Comparison of ENCODE assay signal across 8 mouse cellular contexts in the genomic region with DNA sequence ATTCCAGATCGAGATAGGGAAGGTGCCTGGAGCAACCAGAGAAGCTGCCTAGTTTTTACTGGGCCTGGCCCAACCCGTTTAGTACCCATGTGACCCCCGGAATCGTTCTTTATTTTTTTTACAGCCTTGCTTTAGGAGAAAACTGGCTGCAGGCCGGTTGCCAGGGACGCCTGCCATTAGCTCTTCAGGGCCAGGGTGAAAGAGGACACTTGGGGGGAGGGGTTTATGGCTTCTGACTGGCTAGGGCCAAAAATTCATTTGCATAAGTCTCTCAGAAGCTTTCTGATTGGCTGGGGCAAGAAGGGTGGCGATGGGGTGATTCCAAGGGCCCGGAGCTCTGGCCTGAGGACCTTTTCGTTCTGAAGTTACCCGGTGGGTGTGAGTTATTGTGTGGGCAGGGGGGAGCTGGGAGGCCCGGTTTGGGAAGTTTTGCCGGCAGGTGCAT. TPM values are rescaled to one million over a fixed set of nuclear protein-coding genes. Genes with fewer than 3 reads are reported as not detected.
DNase-seq lines count a peak whose midpoint lies in the region; ATAC-seq and TF ChIP-seq lines count a peak whose summit lies in the region.

A gene (plus strand): TSS at position 318 of the 445 bp plus-strand sequence.

- peak; percentile 47 for ATAC-seq in Patski
- ATAC-seq in hindbrain, embryonic 13.5 days (ENCODE audit: low FRiP score), result peak; percentile 43; the same call in 1 of the 2 replicates

- POLR2A ChIA-PET in Patski (lab: Charles Lee), result no interaction called here

- CTCF ChIA-PET in Patski (lab: Charles Lee), result interaction anchor here (1.0 kb wide), 1 partner anchor 14 kb away, joined by 3 read pairs; no protein-coding TSS in a partner anchor

- no peaks in the 10 kb centered on the region for H3K36me3 ChIP-seq in hindbrain, embryonic 13.5 days

- peak within 1 kb of the TSS; percentile 15; the same call in 1 of the 2 replicates for H3K4me3 ChIP-seq in hindbrain, embryonic 13.5 days

- no peak within 1 kb of the TSS for H3K9ac ChIP-seq in hindbrain, embryonic 13.5 days

- no peak for DNase-seq in Patski (ENCODE audit: low read depth, low spot score)
- DNase-seq in cerebellum, postnatal 25 days, result peak; percentile 80 to 88
- DNase-seq in frontal cortex, postnatal 14 days (ENCODE audit: low spot score in 2 of 2), result peak; percentile 21 to 48
- peak; percentile 26 to 70 for DNase-seq in layer of hippocampus, postnatal 14 days (ENCODE audit: low spot score in 2 of 2)
- peak; percentile 86 for DNase-seq in lung, postnatal 14 days
- DNase-seq in retina, adult 2 months (ENCODE audit: low read depth, low spot score), result peak; percentile 70
- peak; percentile 44 for DNase-seq in thymus, postnatal 25 days

- in situ Hi-C loops in Patski (cut with MboI; ENCODE audit: low pct_unique_long_range_greater_than_20kb), result loop anchor here (5.0 kb wide), 3 partner anchors 48 to 373 kb away; no protein-coding TSS in a partner anchor

- TF ChIP-seq CTCF in Patski (IDR thresholded peaks at IDR 0.05), result no peak

- peaks cover 12% of the 10 kb centered on the region for H3K27me3 ChIP-seq in Patski
- H3K27me3 ChIP-seq in hindbrain, embryonic 13.5 days, result no peaks in the 10 kb centered on the region

- 13% methylated on average over 12 of the region's 12 CpGs for WGBS in hindbrain, embryonic 13.5 days

- H3K4me2 ChIP-seq in hindbrain, embryonic 13.5 days, result peak within 1 kb of the TSS; percentile 39

- no peaks in the 10 kb centered on the region for H3K9me3 ChIP-seq in hindbrain, embryonic 13.5 days

- no peaks in the 10 kb centered on the region for H3K4me1 ChIP-seq in hindbrain, embryonic 13.5 days (replicated peaks)

- peak within 1 kb of the TSS; percentile 52; the same call in 1 of the 2 replicates for H3K27ac ChIP-seq in hindbrain, embryonic 13.5 days

RNA-seq across cellular contexts. Expression of the gene that starts here (rescaled TPM):
- 151 TPM for polyA plus RNA-seq in Patski (2021)
- polyA plus RNA-seq in hindbrain, embryonic 13.5 days (2015; fragmentation: Nextera tagmentation; extraction: Ambion mirVana), result 102 and 108 TPM in 2 replicates
- 10 to 100 TPM; 78.2 to 81.2 TPM for total RNA-seq in layer of hippocampus, postnatal 14 days (2021)
